Mouse (Mus musculus): Measurements from ENCODE around the gene Gltp. TPM values are rescaled to one million over a fixed set of nuclear protein-coding genes. Genes with fewer than 3 reads are reported as not detected.

Gltp gene
- polyA plus RNA-seq, 1 experiment: 56.2 TPM

DNA sequence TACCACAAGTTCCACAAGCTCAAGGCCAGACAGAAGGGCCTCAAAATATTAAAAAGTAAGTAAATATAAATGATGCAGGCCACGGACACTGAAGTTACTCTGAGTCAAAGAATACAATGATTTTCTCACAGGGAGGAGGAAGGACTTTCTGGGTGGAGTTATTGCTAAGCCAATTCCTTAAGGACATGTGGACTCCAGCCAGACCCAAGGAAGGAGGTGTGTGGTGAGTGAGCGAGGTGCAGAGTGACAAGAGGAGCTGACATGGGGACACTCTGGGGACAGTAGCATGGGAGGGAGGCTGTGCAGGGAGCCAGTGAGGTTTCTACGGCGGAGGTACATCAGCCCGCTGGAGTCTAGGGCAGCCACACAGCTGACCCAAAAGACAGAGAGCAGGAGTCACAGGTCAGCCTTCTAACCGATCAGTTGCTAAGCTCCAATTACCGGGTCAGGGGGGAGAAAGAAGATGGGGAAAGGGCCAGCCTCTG lies 4.0 kb downstream of the Gltp start:
- Histone ChIP-seq H3K36me3 (replicated peaks; ENCODE audit: low read length) (peaks cover 13% of the 10 kb centered on the region), H3K4me3 (replicated peaks) (no peak overlapping the region), H3K27me3 (replicated peaks) (no peaks in the 10 kb centered on the region), H3K4me1 (peaks cover 66% of the 10 kb centered on the region), H3K9me3 (no peaks in the 10 kb centered on the region)
- TF ChIP-seq GATA1 (IDR thresholded peaks at IDR 0.05; ENCODE audit: borderline replicate concordance, low read length) (no peak), FLI1 (IDR thresholded peaks at IDR 0.05; ENCODE audit: low read length) (no peak)

DNA sequence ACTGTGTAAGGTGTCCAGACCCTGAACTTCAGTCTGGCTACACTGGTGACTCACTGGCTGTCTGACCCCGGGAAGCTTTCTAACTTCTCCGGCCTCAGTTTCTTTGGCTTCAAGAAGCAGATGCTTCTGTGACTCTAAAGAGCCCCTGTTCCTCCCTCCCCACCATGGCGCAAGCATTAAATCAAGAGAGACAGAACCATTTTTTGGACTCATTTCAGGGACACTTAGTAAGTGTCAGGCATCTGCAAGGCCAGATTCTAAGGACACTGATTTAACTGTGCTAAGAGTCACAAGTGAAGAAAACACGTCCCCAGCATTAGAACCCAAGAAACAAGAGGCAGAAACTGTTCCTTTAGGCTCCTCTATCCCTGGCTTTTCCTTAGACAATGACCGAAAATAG lies 4.8 kb downstream of the Gltp start:
- TF ChIP-seq GATA1 (IDR thresholded peaks at IDR 0.05; ENCODE audit: borderline replicate concordance, low read length) (no peak), FLI1 (IDR thresholded peaks at IDR 0.05; ENCODE audit: low read length) (no peak)
- no peaks in the 10 kb centered on the region for H3K9me3 ChIP-seq
- H3K4me1 ChIP-seq: peaks cover 69% of the 10 kb centered on the region
- peaks cover 13% of the 10 kb centered on the region for H3K36me3 ChIP-seq (replicated peaks; ENCODE audit: low read length)
- H3K4me3 ChIP-seq (replicated peaks): no peak overlapping the region
- H3K27me3 ChIP-seq (replicated peaks): no peaks in the 10 kb centered on the region

DNA sequence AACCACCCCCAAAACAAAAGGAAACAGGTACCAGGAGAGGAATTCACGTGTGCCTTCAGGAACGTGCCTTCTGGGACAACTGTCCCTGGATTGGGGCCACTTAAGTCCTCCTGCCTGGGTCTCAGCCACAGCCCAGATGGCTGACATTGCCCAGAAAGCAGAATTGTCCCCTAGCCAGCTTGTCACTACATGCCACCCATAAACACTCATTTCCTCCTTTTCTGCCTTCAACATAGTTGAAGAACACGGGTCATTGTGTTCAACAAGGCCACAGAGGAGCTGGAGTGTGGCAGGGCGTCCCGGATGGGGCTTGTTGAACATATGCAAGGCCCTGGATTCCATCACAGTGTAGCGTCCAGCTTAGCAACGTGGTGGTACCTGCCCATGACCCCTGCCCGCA lies 9.1 kb downstream of the Gltp start:
- Histone ChIP-seq H3K4me3 (replicated peaks) (no peak overlapping the region), H3K27me3 (replicated peaks) (no peaks in the 10 kb centered on the region), H3K36me3 (replicated peaks; ENCODE audit: low read length) (peaks cover 40% of the 10 kb centered on the region), H3K9me3 (no peaks in the 10 kb centered on the region), H3K4me1 (peaks cover 50% of the 10 kb centered on the region)
- no peak for TF ChIP-seq GATA1 (IDR thresholded peaks at IDR 0.05; ENCODE audit: borderline replicate concordance, low read length)
- no peak for TF ChIP-seq FLI1 (IDR thresholded peaks at IDR 0.05; ENCODE audit: low read length)

DNA sequence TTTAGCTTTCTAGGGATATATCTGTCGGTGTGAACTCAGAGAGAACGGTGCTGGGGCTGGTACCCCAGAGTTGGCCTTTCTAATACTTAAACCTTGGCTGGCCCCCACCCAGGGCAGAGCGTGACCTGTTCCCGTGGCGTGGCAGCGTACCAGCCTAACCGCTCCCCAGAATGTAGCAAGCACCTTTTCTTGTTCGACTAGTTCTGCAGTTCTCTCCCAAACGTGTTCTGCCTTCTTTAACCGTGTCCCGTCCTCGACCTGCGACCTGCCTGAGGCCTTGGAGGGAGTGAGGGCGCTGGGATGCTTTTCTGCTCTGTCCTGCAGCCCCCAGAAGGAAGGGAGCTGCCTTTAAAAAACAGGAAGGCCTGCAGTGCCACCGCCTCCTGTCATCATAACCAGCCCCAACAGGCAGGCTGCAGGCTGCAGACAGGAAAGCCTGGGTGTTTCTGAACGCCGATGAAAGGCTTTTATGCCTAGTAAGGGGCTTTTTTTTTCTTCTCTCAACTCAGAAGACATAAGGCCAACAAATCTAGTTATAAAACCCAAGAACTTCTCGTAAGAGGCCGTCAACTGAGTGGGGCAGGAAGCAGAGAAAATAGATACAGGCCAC lies 10.0 kb downstream of the Gltp start:
- no peak overlapping the region for H3K4me3 ChIP-seq (replicated peaks)
- no peaks in the 10 kb centered on the region for H3K9me3 ChIP-seq
- no peak for TF ChIP-seq FLI1 (IDR thresholded peaks at IDR 0.05; ENCODE audit: low read length)
- TF ChIP-seq GATA1 (IDR thresholded peaks at IDR 0.05; ENCODE audit: borderline replicate concordance, low read length): no peak
- peaks cover 48% of the 10 kb centered on the region for H3K4me1 ChIP-seq
- peaks cover 49% of the 10 kb centered on the region for H3K36me3 ChIP-seq (replicated peaks; ENCODE audit: low read length)
- H3K27me3 ChIP-seq (replicated peaks): no peaks in the 10 kb centered on the region

DNA sequence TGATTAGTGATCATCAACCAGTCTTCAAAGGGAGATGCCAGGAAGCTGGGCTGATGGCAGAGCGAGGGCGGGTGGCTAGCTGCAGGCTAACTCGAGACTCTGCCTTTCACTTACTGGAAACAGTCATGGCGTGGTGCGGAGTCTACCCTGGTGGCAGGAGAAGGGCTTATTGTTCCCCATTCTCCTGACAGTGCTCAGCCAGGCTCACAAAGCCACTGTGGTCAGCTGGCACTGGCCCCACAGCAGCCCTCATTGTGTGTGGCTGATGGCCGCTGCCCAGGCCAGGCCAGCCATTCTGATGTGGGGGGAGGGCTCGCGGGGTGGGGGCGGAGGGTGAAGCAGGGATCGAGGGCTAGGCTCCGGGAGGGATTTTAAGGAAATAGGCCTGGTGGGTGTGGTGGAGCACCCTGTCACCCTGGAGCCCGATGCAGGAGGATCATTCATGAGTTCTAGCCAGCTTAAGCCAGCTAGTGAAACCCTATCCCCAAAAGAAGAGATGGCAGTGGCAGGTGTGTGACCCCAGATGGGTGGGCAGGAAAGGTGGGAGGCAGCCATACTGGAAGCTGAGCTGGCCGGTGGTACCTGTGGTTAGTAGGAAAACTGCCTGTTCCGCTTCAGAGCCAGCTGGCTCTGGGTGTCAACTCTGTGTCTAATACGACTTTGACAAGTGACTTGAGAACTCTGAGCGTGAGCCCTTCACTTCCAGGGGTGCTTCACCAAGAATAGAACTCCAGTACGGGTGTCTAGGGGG lies 10.8 kb downstream of the Gltp start:
- no peaks in the 10 kb centered on the region for H3K27me3 ChIP-seq (replicated peaks)
- H3K4me3 ChIP-seq (replicated peaks): no peak overlapping the region
- peaks cover 57% of the 10 kb centered on the region for H3K36me3 ChIP-seq (replicated peaks; ENCODE audit: low read length)
- no peaks in the 10 kb centered on the region for H3K9me3 ChIP-seq
- no peak for TF ChIP-seq GATA1 (IDR thresholded peaks at IDR 0.05; ENCODE audit: borderline replicate concordance, low read length)
- TF ChIP-seq FLI1 (IDR thresholded peaks at IDR 0.05; ENCODE audit: low read length): no peak
- H3K4me1 ChIP-seq: peaks cover 40% of the 10 kb centered on the region

DNA sequence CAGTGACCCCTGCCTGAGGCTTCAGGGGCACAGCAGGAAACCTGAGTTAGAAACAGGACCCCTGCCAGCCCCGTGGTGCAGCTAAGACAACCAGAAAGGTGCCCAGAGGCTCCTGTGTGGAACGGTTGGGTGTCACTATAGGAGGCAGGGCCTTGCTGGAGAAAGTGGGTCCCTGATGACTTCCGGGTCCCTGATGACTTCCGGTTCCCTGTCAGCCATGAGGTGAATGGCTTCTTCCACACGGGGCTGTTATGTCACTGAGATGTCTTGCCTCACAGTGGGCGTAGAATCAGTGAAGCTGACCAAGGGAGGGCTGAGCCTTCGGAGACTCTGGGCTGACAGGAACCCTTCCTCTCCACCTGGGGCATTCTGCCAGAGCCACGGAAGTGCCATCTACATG lies 16.2 kb downstream of the Gltp start:
- Histone ChIP-seq H3K4me1 (peaks cover 6% of the 10 kb centered on the region), H3K36me3 (replicated peaks; ENCODE audit: low read length) (peaks cover 81% of the 10 kb centered on the region), H3K27me3 (replicated peaks) (no peaks in the 10 kb centered on the region), H3K9me3 (no peaks in the 10 kb centered on the region), H3K4me3 (replicated peaks) (no peak overlapping the region)
- no peak for TF ChIP-seq GATA1 (IDR thresholded peaks at IDR 0.05; ENCODE audit: borderline replicate concordance, low read length)
- TF ChIP-seq FLI1 (IDR thresholded peaks at IDR 0.05; ENCODE audit: low read length): no peak

DNA sequence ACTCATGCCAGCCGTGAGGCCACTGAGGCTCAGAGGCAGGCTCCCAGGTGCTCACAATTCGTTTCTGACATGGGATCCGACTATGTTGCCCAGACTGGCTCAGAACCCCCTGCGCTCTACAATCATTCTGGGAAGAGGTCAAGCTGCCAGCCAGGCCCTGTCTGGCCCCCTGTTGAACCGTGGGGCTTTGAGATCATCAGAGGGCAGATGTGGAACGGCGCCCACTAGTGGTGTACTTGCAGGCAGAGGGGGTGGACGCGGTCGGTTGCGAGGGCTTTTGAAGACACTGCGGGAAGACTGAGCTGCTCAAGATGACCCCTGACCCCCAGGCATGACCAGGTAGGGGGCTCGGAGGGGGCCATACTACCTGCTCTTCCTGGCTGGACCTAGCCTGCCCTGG lies 17.7 kb downstream of the Gltp start:
- Histone ChIP-seq H3K9me3 (no peaks in the 10 kb centered on the region), H3K36me3 (replicated peaks; ENCODE audit: low read length) (peaks cover 72% of the 10 kb centered on the region), H3K4me1 (peaks cover 5% of the 10 kb centered on the region), H3K27me3 (replicated peaks) (no peaks in the 10 kb centered on the region), H3K4me3 (replicated peaks) (no peak overlapping the region)
- TF ChIP-seq GATA1 (IDR thresholded peaks at IDR 0.05; ENCODE audit: borderline replicate concordance, low read length): no peak
- TF ChIP-seq FLI1 (IDR thresholded peaks at IDR 0.05; ENCODE audit: low read length): no peak

DNA sequence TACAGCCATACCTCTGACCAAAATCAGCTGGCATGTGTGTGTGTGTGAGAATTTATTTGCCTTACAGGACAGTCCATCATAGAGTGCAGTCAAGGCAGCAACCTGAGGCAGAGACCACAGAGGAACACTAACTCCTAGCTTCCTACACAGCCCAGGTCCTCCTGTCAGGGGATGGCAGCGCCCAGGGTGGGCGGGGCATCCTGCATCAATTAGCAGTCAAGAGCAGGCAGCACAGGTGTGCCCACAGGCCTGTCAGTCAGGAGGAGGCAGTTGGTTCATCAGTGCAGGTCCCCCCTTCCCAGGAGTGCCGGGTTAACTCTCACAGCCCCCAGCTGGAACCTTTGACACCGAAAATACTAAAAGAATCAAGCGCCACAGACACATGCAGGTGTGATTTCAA lies 21.8 kb downstream of the Gltp start:
- no peak for TF ChIP-seq FLI1 (IDR thresholded peaks at IDR 0.05; ENCODE audit: low read length)
- no peak for TF ChIP-seq GATA1 (IDR thresholded peaks at IDR 0.05; ENCODE audit: borderline replicate concordance, low read length)
- H3K4me3 ChIP-seq (replicated peaks): no peak overlapping the region
- peaks cover 31% of the 10 kb centered on the region for H3K36me3 ChIP-seq (replicated peaks; ENCODE audit: low read length)
- peaks cover 6% of the 10 kb centered on the region for H3K27me3 ChIP-seq (replicated peaks)
- H3K9me3 ChIP-seq: no peaks in the 10 kb centered on the region
- H3K4me1 ChIP-seq: peaks cover 23% of the 10 kb centered on the region

DNA sequence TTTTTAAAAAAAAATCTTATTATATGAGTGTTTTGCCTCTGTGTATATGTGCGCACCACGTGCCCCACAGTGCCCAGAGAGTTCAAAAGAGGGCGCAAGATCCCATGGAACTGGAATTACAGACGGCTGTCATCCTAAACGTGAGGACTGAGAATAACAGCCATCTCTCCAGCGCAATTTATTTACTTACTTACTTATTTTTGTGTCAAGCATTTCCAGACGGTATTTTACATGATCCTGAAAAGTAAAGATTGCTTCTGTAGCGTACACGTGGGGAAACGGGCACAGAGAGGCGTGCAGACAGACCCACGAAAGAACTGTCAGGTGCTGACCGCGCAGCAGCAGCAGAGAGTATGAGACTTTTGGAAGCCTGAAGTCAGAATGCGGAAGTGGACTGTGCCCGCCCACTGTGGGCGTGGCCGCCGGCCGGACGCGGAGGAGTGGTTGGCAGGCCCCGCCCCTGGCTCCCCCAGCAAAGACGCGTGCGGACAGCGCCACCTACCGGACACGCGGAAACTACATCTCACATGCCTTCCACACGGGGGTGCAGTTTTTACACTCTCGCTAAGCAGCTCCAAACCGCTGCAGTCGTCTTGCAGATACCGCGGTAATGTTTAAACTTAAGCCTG lies 23.4 kb downstream of the Gltp start:
- H3K36me3 ChIP-seq (replicated peaks; ENCODE audit: low read length): peaks cover 17% of the 10 kb centered on the region
- peak overlapping the region; percentile 92 for H3K4me3 ChIP-seq (replicated peaks)
- no peaks in the 10 kb centered on the region for H3K9me3 ChIP-seq
- peaks cover 9% of the 10 kb centered on the region for H3K27me3 ChIP-seq (replicated peaks)
- H3K4me1 ChIP-seq: peaks cover 27% of the 10 kb centered on the region
- no peak for TF ChIP-seq FLI1 (IDR thresholded peaks at IDR 0.05; ENCODE audit: low read length)
- TF ChIP-seq GATA1 (IDR thresholded peaks at IDR 0.05; ENCODE audit: borderline replicate concordance, low read length): no peak

DNA sequence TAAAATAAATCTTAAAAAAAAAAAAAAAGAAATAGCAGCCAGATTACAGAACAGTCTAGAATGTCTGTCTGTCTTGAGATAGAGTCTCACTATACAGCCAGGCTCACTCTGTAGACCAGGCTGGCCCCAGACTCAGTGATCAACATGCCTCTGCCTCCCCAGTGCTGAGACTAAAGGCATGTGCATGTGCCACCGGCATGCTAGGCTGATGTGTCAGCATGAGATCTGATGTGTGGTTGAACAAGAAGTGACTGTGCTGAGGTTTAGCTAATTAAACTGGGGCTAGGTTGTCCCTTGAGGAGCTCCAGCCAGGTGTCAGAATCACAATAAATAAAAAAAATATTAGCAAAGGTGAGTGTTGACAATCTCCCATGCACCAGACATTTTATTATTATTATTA lies 24.1 kb downstream of the Gltp start:
- Histone ChIP-seq H3K9me3 (peaks cover under 1% of the 10 kb centered on the region), H3K27me3 (replicated peaks) (peaks cover 9% of the 10 kb centered on the region), H3K4me1 (peaks cover 30% of the 10 kb centered on the region), H3K36me3 (replicated peaks; ENCODE audit: low read length) (peaks cover 17% of the 10 kb centered on the region), H3K4me3 (replicated peaks) (peak overlapping the region; percentile 79)
- TF ChIP-seq GATA1 (IDR thresholded peaks at IDR 0.05; ENCODE audit: borderline replicate concordance, low read length): no peak
- TF ChIP-seq FLI1 (IDR thresholded peaks at IDR 0.05; ENCODE audit: low read length): no peak

All from megakaryocyte, embryonic 14.5 days (primary cell).